Mouse (Mus musculus) layer of hippocampus, adult 18-20 months (tissue): ENCODE measurements at regions not wholly inside any gene's neighbourhood (a gene's known extent, or its start where the extent isn't known, plus 50 kb on each side); places are given as distances from the start of the nearest gene placed in this dataset.

ENCODE experiments used
- DNase-seq, 2 experiments: peaks; one replicate each; pipeline ENCODE4 v3.0.0; 2022; ENCODE audit warnings: low spot score in 2 of 2

DNA sequence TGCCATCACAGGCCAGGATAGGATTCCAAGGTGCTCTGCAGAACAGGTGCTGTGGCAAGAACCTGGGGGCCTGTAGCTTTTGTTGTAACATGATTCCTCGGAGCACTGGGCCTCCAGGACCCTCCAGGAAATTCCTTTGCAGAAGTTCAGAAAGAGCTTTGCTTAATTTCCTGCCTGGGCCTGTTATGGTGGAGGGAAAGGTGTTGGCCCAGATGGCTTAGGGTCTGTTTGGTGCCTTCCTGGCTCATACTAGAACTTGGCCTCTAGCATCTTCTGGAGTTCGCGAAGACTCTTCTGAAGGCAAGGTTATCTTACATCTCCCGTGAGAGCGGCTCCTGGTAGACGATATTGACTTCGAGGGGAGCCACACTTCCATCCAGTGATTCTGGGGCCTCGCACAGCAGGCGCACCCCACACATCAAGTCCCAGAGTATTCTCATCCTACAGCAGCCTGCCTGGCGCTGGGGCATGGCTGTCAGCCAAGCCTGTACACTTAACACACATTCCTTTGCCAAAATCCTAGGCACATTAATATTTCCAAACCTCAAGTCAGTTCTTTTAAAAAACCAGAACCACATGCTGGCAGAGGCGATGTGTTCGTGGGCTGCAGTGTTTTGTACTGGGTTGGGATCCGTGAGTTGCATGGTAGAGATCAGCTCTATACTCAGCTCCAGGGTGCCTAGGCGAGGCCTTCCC lies 54.5 kb upstream of the Cxcl14 start:
- peak; percentile 32 to 75 for DNase-seq

DNA sequence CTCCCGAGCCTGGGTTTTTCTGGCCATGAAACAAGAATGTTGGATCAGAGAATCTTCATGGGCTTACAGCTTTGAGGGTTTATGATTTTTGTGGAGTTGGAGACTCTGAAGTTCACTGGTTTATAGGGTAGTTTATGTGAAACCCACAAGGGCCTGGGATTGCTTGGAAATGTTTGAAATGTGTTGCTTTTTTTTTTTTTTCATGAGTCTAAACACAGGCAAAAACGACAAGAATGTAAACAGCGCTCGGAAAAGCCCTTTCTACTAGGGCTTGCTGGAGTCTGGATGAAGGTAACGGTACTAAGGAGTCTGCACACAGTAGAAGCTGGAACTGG lies 55.0 kb upstream of the Cxcl14 start:
- DNase-seq, result no peak

DNA sequence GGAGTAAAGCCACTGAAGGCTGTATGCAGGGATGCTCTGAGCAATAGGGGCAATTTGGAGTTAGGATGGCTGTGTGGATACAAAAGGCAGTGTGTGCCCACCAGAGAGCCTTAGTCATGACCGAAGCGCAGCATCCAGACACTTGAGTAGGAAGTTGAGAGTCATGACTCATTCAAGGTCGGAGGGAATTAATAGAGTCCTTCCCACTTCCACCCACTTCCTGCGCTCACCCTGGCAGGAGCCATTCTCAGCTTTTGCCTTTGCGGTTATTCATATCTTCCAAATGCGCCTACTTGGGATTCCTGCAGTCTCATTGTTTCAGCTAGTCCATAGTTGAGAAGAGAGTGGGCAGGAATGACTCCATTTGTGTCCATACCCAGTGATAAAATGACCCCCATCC lies 56.1 kb upstream of the Cxcl14 start:
- peak in 1 of 2 experiments; percentile 19 for DNase-seq

DNA sequence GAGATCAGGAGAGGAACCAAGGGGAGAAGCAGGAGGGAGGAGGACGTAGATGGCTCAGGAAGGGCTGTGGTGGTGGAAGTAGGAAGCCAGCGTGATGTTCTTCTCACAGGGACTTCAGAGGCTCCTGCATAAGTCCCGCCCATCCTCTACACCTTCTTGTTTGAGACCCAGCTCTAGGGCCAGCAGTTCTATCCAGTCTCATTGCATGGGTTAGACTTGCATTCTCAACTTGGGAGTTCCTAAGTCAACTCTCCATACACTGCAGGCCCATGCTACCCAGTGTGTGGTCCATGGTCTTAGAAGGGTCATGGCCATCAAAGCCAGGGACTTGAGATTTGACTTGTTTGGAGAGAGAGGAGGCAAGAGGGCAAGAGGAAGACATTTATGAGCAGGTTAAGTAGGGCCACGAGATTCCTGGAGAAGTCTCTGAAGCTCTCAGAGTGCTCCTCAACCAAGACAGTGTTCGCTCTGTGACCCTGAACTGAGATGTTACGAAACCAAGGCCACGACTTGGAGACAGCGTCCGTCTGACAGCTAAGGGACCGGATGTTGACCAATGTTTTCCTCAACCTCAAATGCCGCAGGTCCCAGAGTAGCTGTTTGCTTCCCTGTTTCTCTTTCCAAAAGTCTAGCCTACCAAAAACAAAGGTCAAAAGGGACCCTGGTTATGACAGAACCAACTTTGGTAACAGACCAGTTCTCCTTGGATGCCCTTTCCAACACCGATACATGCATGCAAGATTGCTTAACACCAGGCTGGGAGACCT lies 56.7 kb upstream of the Cxcl14 start:
- no peak for DNase-seq

DNA sequence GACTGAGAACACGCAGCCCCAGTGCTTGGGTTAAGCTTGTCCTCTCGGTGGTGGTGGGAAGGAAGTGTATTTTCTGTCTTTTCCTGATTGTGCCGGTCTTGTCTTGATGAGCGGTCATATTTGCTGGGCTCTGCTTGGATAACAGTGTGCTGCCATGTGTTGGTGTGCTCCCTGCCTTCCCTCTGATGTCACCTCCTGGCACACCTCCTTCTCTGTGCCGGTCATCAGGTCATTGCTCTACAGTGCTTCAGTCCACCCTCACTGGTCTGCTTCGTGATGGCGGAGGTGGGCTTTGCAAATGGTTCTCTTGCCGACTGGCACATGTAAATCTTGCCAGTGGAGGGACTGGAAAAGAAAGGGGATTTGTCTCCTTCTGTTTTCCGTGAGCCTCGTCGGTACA lies 57.6 kb upstream of the Cxcl14 start:
- no peak for DNase-seq

DNA sequence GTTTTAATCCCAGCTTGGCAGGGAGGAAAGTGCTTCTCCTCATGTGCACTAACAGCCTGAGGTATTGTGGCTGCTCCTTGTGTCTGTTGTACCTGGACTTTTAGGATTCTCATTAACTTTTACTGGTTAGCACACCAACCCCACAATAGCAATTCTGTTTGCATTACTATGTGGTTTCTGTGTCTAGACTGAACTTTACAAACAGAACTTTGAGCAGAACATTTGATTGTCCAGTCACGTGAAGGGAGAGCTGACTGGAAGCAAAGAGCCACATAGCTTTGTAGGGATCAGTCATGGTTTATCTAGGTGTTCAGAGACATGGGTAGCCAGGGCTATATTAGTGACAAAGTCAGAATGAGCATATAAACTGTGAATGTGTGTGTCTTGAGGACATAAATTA lies 58.3 kb upstream of the Cxcl14 start:
- DNase-seq, result no peak

DNA sequence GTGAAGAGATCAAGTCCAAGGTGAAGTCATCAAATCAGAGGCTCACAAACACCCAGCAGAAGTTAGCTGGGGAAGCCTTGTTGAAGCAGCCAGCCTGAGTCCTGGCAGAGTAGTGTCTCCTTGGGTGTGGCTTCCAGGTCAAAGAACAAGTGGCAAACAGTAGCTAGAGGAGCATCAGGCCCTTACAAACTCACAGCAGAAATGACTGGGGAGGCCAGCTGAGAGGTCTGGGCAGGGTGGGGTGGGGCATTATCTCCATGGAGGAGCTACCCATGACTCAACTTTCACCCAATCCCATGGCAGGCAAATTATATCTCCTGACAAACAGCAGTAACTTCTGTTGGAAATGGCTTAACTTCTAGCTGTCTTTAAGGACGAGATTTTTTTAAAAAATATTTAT lies 60.6 kb upstream of the Cxcl14 start:
- no peak for DNase-seq

DNA sequence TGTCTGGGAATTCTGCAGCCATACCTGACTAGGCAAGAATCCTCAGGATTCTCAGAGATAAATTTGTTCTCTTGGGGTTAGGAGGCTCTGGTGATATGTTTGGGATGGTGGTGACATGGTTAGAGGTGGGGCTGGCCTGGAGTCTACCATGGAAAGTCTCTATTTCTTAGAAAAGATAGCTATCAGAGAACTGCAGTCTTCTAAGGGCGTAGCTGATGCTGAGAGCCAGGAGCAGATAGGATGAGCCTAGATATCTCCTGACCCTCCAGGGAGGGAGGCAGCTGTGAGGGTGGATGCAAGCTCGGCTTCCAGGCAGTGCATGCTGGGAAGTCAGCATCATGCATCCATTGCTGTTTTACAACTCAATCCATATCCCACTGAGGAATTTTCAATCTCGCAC lies 61.6 kb upstream of the Cxcl14 start:
- DNase-seq, result no peak

DNA sequence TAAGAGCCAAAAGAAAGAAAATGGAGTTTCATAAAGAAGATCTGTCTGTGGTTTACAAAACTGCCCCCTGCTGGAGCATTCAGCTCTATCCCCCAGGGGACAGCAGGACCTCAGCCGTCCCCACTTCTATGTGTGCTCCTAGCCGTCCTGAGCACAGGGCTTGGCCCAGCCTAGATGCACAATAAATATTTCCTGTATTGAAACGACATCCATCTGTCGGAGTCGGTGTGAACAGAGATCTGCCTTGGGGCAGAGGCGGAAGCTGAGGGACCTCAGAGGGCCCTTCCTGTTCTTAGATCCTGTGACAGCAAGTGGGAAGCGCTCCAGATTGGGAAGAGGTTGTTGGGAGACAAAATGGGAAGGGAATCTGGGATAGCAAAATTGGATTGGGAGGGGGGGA lies 62.5 kb upstream of the Cxcl14 start:
- DNase-seq, result no peak

DNA sequence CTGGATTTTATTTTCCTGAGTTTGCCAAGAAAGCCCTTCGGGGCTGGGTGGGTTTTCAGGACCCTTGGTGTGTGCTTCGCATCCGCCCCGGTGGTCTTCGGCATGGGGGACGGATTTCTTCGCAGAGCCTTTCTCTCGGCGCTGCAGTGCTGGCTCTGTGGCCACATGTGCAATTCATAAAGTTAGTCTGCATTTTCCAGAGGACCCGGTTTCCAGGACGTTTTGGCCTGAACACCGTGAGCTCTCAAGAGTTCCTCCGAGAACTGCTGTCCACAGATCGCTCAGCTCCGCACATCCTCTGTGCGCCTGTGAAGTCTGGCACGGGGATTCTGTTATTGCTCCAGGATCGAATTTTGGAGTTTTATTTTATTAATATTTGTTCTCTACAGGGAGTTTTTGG lies 63.2 kb upstream of the Cxcl14 start:
- no peak for DNase-seq

DNA sequence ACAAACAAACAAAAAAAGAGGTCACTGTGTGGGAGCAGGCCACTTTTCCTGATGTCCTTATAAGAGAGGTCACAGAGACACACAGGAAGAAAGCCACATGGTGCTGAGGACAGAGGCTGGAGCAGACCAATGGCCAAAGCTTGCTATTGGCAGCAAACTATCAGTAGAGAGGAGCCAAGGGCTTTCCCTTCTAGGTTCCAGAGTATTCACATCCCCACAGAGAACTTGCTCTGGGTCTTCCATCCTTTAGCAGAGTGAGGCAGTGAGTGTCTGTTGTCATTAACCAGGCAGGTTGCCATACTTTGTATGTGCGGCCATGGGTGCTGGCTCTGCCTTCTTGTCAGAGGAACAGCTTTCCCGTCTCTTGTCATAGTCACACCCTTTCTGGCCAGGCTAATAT lies 64.5 kb upstream of the Cxcl14 start:
- no peak for DNase-seq

DNA sequence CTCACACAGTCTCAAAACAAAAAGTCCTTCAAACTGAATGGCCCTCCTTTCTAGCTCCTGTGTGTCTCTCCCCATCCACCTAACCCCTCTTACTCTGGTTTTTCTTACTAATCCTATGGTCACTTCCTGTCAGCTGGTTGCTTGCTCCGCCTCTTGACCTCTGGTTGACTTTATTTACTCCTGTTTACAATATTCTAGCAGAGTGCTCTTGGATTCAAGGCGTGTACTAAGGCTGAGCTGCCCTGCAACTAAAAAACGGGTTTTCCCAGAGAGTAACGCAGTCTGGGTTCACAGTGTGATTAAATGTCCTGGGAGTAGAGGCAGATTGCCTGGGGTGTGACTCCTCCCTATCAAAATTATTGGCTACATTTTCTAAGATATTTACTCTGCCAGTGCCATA lies 64.2 kb upstream of the Gm3045 start:
- no peak for DNase-seq

DNA sequence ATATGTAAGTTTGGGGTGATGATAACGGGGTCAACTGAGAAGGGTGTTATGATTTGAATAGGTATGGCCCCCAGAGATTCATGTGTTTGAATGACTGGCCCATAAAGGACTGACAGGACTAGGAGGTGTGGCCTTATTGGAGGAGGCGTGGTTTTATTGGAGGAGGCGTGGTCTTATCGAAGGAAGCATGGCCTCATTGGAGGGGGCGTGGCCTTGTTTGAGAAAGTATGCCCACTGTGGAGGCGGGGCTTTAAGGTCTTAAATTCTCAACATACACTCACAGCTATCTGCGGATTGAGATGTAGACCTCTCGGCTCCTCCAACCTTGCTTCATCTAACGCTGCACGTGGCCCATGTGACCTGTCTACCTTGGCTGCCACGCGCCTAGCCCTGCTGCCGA lies 63.7 kb upstream of the Gm3045 start:
- DNase-seq, result no peak

DNA sequence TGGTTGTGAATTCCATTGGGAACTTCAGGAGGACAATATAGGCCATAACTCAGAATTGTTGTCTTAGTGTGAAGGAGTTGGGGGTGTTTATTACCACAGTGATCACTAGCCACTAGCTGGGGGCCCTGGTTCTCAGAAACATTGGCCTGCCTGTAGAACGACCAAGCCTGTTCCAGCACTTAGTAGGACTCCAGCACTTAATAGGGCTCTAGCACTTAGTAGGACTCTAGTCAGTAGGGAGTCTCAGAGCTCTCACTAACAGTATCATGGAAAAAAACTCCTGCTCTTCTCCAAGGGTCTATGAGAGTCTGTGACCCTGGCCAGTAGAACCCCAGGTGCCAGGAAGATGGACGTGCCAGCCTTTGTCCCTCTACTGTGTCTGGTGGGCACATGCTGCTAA lies 56.8 kb upstream of the Gm3045 start:
- DNase-seq, result no peak

DNA sequence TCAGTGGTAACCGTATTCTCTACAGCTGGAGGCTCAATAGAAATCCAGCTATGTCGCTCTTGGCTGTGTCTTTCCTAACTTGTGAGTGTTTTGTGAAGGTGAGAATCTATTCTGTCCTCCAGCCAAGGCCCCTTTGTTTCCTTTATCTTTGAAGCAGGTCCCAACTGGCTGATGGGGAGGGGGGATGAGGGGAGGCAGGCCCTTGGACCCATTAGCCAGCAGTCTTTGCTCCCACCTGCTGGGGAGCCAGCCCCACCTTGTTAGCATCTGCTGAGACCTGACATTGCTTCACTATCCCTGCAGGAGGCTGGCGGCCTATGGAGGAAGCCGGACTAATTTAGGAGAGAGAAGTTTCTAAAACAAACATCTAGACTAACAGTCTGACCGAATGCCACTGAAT lies 55.0 kb upstream of the Gm3045 start:
- no peak for DNase-seq

DNA sequence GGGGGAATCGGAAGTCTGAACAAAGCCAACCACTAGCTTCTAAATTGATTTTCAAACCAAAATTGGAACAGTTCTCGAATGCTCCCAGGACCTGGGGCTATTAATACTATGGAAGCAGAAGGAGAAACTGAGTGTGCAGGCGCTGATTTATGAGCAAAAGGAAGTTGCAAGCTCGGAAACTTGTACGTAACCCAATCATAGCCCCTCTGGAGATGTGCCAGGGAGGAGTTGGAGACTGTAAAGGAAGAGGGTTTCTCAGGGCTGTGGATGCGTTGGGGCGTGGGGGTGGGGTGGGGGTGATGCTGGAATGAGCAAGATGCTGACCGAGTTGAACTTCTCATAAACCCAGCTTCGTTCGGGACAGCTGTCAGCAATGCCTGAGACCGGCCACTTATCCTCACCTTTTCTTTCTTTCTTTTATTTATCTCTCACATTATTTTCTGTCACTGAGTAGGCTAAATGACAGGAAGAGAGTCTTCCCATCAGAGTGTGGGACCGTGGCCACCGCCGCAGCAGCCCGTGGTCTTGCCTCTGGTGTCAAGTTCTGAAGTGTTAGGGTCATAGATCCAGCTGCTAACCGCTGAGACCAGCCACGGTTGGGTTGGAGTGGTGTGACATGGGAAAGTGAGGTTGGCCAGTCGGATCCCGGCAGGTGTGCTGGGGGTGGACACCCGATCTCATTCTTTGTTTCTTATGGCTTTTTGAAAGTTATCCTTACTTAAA lies 54.2 kb upstream of the Gm3045 start:
- DNase-seq, result no peak

DNA sequence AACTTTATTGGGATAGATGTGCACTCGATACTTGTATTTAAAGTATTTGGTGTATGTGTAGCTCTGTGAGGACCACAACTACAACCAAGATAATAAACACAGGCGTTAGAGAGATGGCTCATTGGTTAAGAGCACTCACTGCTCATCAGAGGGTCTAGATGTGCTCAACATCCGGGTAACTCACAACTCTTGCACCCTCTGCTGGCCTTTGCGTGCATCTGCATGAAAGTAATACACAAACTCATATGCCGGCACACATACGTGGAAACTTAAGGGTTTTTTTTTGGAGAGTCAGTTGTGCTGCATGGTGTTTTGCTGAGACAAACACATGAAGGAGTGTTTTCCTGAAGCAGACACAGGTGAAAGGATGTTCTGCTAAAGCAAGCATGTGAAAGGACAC lies 53.7 kb upstream of the Gm3045 start:
- DNase-seq, result no peak
